Mouse (Mus musculus) cerebellum, postnatal 36 days (tissue): ENCODE measurements around the gene Ehd2.

Experiments
- DNase-seq, 2 experiments: peaks; one replicate each; pipeline ENCODE4 v3.0.0; 2021 to 2022; ENCODE audit warnings: mixed read lengths in 2 of 2

Gene Ehd2

DNA sequence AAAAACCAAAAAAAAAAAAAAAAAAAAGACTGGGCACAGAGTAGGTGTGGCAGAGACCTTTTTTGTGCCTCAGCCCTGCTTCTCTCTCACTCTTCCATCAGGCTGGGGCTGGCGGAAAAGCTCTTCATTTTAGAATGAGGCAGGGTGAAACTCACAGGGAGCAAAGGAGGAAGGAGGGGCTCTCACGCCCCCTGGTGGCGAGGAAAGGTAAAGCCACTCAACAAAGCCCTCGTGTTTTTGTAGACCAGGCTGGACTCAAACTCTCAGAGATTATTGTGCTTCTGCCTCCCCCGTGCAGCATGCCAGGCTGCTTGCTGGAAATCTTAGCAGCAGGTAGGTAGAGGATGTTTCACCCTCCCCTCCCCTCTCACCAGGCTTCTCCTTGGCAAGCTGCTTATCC, 7.3 kb upstream of the Ehd2 start:
- peak; percentile 75 for DNase-seq

DNA sequence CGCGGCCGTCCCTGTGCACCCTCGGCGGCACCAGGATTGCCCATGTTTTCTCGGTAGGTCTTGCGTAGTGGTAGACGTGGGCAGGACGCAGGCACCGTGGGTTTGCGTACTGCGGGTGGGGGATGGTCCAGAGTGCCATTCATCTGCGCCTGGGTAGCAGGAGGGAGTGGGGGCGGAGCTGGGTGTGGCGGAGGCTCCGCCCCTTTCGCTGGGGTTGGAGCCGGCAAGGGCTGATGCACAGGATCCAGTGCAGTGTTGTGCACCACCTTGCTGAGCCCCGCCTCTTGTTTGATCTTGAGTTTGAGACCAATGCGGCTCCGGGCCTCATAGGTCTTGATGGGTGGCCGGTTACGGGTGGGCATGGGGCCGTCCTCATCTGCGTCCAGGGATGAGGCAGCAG, 4.9 kb upstream of the Ehd2 start:
- DNase-seq = no peak

DNA sequence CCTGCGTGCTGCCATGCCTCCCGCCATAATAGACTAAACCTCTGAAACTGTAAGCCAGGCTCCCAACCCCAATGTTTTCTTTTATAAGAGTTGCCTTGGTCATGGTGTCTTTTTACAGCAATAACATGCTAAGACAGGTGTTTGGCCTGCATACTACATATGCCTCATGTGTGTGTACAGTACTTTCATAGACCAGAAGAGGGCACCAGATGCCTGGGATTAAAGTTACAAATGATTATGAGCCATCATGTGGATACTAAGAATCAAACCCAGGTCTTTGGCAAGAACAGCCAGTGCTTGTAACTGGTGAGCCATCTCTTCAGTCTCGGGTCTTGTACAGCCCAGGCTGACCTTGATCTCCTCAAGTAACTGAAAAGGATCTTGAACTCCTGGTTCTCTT, 2.3 kb upstream of the Ehd2 start:
- no peak for DNase-seq

DNA sequence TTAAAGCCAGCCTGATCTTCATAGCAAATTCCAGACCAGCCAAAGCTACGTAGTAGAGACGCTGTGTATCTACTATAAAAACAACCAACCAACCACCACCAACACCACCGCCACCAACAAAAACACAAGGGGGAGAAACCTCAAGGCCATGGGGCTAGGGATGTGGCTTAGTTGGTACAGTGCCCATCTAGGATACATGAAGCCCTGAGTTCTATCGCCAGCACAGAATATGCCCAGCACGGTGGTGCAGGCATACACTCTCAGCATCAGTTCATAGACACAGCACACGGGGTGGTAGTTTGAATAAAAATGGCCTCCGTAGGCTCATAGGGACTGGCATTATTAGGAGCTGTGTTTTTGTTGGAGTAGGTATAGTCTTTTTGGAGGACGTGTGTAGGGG, 955 bp upstream of the Ehd2 start:
- DNase-seq = no peak

DNA sequence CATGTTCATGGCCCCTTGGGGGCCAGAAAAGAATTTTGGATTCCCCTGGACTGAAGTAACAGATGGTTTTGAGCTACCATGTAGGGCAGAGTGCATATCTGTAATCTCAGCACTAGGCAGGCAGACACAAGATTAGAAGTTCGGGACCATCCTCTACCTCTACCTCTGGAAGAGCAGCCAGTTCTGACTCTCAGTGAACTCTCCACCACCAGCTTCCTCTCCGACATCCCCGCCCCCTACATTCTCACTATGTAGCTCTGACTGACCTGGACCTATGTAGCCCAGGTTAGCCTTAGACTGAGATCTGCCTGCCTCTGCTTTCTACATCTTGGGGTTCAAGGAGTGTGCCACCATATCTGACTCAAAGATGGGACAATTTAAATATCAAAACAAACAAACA, 878 bp downstream of the Ehd2 start:
- no peak for DNase-seq

DNA sequence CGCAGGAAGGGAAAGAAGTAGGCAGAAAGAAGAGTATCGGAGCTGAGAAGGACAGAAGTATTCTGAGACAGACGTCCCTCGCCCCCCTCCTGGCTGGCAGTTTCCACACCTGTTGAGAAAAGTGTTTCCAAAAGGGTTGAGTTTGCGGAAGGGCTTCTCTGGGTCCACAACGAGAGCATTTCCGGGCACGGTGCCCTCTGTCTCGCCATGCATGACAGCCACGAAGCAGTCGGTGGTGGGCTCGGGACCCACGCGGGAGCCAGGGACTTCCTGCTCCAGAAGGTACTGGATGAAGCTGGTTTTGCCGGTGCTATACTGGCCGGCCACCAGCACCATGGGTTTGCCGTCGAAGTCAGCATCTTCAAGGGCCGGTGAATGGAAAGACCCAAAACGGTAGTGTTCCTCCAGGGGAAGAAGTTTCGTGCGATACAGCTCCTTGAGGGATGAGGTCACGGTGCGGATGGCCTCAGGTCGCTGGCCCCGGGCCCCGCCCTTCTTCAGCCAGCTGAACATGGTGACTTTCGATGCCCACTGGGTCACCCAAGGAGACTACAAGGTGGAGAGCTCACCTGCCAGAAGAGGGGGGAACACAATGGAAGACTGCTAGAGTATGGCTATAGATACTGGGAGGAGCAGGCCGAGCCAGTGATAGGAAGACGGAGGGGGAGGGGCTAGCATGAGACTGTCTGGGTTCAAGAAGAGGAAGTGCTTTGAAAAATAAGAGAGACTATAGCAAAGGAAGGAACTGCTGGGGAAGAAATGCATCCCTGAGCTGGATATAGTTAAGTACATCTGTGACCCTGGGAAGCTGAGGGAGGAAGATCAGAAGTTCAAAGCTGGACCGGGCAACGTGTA, 3.3 kb downstream of the Ehd2 start:
- no peak for DNase-seq

DNA sequence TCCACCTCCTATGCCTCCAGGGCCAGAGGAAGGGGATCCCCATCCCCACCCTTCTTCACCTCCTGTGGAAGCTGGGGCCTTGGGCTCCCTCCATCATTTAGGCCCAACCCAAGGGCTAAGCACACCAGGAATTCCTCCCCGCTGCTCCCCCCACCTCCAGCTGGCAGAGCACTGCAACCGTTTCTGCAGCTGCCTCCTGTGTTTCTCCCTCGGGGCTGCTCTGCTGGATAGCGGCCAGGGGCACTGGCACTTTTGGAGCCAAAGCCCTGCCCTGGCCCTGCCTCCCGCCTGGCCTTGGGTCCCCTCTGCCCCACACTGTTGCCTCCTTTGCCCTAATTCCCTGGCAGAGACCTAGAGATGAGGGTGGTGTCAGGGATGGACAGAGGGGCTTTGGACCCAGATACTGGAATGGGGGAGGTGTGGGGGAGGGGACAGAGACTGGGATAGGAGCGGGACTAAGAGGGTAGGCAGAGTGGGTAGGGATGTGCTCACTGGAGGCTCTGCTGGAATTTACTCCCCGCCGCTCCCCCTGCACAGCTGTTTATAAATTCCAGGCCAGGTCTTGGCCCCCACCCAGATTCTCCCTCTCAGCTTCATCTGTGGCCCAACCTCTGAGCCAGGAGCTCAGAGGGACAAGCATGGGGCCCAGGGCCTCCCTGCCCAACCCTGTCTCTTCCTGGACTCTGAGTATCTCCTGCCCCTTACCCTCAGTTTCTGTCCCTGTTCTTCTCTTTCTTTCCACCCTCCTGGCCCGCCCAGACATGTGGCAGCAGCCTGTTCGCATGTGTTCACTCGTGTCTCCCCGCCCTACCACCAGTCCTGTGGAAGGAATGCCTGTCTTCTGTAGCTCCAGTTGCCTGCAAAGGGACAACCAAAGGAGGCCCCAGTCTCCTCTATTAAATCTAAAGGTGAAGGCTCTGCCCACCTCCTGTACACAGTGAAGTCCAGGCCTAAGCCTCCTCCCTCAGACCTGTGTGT, 4.8 kb downstream of the Ehd2 start:
- DNase-seq = peak in 1 of 2 experiments; percentile 24

DNA sequence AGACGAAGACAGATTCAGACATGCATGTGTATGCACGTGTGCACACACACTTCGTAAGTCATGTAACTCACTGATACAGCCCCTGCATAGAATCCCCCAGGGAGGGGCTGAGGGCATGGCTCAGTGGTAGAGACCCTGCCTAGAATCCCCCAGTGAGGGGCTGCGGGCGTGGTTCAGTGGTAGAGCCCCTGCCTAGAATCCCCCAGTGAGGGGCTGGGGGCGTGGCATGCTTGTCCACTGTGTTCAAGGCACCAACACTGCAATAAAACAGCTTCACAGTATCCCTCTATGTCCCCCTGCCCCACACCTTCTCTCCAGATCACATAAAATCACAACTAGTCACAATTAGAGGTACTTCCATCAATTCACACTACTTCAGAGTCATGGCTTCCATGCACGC, 5.6 kb downstream of the Ehd2 start:
- no peak for DNase-seq

DNA sequence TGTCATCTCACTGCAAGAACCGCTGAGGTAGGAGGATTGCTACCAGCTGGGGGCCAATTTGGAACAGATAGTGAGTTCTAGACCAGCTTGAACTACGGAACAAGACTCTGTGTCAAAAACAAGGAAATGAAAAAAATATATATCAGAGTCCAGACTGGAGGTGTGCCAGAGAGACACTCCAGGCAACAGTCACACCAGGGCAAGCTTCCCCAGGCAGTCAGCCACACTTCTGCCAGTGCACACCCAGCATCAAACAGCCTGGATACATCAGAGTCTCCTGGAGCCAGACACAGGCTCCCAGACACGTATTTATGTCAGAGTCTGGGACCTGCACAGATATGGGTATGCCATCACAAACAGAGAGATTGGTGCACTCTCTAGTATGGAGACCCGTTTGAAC, 6.1 kb downstream of the Ehd2 start:
- DNase-seq = no peak

DNA sequence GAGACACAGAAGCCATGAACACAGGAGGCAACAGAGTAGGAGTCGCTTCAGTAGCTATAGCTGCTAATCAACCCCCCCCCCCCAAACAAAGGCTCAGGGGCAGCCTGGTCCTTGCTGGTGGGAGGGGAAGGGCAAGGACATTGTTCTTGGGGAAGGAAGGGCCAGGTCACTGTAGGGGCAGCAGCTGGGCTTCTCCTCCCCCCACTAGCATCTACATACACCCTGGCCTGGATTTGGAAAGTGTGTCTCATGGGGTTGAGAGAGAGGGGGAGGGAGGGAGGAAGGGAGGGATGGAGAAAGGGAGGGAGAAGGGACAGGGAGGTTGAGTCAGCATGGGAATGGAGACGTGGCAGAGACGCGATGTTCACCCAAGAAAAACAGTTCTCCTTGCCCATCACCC, 6.7 kb downstream of the Ehd2 start:
- DNase-seq = no peak

DNA sequence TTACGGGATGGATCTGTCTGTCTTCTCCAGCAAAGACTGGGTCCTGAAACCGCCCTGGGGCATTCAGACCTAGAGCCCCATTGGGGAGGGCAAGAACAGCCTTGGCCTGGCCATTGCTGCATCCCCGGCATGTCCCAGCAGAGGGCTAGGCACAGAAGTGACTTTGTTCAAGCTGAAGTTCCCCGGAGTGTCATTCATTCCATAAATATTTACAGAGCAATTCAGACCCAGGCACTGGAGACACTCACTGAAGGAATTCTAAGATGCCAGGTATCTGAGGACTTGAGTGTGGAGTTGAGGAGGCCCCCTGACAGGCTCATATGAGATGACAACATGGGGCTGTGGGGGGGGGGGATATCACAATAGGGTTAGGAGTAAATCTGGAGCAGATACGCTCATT, 11.2 kb downstream of the Ehd2 start:
- DNase-seq = no peak

DNA sequence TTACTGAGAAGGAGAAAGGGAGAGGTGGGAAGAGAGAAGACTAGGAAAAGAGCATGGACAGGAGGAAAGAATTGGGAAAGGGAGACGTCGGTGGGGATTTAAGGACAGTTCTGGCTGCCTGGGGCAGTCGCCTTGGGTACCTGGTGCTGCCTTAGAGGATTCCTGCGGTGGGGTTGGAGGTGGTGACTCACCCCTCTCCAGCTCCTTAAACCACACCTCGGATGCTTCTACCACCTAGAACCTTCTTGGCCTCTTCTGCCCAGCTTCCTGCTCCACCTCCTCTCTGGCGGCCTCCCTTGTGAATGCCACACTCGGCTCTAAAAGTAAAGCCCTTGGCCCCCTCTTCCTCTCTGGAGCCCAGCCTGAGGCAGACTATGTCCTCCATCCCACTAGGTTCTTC, 11.9 kb downstream of the Ehd2 start:
- no peak for DNase-seq

DNA sequence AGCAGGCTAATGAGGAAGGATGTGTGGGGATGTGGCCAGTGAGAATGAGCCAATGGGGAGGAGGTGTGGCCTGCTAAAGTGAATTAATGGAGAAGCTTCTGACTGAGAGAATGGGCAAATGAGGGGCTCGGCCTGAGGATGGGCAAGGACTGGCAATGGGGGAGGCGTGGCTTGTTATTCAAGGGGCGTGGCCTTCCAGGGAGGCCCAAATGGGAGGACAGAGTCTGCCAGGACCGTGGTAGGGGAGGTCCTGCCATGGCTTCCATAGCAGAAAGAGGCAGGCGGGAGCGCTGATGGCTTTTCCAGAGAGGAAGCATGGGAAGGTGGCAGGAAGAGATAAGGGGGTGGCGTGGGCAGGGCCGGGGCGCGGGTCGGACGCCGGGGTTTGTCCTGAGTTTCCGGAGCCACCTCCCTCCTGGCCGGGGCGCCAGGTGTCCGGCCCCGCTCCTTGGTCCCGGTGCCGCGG, 12.4 kb downstream of the Ehd2 start:
- DNase-seq = no peak

DNA sequence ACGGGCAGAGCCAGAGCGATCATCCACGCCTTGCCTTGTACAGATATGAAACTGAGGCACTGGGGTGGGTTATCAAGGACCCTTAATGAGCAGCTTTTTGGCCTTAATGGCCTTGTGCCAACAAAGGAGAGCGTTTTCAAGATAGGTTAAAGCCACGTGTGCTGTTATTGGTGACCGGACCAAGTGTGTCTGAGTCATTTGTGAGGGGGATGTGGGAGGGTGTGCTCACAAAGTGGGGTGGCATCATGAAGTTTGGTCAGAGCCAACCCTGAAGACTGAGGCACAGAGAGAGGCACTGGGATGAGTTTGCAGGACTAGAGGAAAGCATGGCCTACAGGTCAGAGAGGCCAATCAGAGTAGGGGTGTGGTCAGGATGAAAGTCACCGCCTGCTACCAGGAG, 12.9 kb downstream of the Ehd2 start:
- no peak for DNase-seq

DNA sequence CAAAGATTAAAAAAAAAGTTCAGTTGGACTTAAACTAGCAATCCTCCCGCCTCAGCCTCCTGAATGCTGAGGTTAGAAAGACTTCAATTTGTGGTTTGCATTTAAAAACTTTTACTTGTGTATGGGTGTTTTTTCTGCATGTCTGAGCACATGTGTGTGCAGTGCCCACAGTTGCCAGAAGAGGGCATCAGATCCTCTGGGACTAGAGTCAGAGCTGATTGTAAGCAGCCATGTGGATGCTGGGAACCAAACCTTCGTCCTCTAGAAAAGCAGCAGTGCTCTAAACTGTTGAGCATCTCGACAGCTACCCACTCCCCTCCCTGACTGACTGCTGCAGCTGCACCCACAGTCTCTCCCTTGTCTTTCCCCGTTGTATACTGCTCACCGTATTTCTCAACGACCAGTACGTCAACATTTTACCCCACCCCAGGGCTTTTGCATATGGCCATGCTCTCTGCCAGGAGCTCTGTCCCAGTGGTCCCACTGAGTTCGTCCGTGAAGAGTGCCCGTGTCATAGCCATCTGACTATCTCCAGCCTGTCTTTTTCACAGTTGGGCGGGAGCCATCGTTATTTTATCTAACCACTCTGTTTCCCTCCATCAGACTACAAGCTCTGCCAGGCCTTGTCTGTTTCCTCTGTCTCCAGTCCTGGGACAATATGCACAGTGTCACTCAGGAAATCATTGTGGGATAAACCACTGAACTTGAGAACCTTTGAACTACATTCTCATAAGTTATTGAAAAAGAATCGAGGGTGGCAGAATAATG, 13.9 kb downstream of the Ehd2 start:
- no peak for DNase-seq

DNA sequence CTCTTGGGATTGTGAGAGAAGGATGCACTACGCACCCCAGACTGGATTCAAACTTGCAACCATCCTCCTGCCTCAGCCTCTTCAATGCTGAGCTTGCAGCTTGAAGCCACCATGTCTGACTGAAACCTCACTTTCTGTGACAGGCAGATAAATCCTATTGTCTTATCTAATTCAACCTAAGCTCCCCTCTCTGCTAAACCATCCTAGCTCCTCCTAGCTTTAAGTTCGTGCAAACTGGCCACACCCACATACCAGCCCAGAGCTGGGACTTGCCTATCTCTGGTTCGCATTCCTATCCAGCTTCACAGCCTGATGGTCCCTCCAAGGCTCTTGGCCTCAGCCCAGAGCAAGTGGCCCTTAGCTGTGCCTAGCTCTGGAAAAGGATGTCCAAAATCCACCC, 15.0 kb downstream of the Ehd2 start:
- no peak for DNase-seq

DNA sequence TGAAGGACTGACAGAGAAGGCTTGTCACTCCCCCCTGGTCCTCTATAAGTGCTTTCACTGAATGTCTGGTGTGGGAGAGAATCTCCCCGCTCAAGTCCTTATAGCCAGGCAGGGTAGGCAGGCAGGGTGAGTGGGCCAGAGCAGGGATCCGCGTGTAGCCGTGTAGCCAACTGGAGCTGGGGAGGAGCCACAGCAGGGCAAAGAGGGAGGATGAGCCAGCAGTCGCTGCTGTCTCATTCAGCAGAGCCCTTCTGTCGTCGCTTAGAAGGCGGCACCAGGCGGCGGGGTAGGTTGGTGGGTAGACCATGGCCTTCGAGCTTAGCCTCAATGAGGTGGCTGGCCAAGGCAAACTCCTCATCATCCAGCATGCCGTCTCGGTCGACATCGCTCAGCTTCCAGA, 17.4 kb downstream of the Ehd2 start:
- no peak for DNase-seq

DNA sequence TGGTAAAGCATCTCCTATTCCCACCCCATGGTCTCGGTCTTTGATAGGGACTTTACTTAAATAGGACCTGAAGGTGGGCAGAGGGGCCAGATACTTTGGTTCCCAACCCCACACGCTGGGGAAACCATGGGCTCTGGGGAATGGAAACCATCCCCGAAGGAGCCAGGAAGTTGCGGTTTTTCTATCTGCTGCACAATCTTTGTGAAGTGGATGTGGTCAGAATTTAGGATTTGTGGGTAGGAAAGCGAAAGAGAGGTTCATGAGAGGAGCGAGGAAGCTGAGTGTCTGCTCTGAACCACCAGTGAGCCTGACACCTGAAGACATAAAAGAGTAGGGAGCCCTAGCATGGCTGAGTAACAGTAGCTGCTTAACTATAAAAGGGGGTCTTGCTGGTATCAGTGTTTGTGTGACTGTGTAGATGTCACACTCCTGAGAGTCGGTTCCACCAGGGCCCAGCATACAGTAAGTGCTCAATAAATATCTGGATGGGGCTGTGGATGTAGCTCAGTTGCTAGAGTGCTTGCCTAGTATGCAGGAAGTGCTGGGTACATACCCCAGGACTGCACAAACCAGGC, 18.1 kb downstream of the Ehd2 start:
- no peak for DNase-seq

DNA sequence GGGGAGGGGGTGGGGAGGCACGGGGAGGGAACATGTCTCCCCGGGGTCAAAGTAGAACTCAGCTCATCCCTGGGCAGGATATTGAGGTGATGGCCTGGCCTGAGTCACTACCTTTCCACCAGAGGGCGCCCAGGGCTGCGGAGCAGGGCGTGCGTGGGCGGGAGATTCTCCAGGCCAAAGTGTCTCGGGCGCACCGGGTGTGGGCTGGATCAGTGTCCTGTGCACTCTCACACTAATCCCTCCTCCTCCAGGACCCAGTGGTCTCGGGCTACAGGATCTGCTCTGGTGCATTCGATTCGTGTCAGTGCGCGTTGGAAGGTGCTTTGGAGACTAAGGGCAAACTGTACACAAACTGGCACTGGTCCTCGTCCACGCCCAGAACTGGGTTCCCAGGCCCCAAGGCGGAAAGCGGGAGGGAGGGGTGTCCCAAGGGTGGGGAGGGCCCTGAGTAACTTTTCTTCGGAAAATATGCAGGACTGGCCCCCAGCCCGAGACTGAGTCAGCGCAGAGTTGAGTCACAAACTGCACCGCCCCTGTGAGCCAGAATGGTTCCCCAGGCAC, 18.9 kb downstream of the Ehd2 start:
- peak; percentile 87 to 88 for DNase-seq

DNA sequence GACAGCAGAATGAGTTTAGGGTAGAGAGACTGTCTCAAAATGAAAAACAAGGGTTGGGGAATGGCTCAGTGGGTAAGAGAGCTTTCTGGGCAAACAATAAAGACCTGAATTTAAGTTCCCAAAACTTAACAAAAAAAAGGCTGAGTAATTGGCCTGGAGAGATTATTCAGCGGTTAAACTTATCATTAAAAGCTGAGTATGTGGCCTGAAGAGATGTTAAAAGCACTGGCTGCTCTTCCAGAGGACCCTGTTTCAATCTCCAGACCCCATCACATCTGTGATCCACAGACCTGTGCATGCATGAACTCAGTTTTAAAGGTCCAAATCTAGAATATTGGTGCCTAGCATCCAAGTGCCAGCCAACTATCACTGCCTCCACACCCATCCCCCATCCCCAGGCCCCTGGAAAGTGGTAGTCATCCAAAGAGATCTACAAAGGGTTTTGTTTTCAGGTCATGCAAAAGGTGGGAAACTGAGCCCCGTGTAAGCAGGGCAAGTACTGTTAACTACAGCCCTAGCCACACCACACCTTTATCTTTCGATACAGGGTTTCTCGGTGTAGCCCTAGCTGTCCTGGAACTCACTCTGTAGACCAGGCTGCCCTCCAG, 19.6 kb downstream of the Ehd2 start:
- DNase-seq = no peak

DNA sequence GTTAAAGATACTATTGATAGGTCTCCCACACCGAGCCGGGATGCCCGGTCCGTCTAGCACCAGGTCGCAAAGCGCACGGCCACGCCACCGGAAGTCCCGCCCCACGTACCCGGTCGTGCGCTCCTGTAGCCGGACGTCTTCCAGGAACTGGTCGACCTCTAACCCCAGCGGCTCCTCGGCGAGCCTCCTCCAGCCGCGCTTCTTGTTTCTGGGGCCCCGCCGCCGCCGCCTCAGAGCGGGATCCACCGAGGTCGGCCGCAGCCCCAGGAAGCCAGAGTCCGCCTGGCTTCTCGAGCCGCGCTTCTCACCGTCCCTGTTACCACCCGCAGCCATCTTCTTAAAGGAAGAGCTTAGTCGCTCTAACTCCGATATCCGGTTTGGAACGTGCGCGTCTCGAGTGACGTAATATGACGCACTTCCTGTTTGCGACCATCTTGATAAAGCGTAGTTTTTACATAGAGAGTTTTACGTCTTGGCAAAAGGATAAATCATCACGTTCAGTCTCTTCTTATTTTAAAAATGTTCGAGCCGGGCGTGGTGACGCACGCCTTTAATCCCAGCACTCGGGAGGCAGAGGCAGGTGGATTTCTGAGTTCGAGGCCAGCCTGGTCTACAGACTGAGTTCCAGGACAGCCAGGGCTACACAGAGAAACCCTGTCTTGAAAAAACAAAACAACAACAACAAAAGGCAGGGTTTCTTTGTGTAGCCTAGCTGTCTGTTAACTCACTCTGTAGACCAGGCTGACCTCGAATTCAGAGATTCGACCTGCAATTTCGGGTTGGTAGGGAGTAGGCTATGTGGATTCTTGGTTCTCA, 21.4 kb downstream of the Ehd2 start, which contains the start of gene Nop53:
Gene Nop53 (minus strand): TSS at position 354 of the 816 bp plus-strand sequence.
- peak; percentile 94 to 95 for DNase-seq
